Mouse (Mus musculus): ENCODE measurements around the gene Ptchd1.

Ptchd1 gene

GRCm38 (mm10) chrX:155623701-155624281, at the start of gene Ptchd1:
Gene Ptchd1 (minus strand): TSS chrX:155623814.
- peak in 1 of 2 experiments; percentile 59 for DNase-seq (ENCODE audit: low spot score in 2 of 2)

DNA sequence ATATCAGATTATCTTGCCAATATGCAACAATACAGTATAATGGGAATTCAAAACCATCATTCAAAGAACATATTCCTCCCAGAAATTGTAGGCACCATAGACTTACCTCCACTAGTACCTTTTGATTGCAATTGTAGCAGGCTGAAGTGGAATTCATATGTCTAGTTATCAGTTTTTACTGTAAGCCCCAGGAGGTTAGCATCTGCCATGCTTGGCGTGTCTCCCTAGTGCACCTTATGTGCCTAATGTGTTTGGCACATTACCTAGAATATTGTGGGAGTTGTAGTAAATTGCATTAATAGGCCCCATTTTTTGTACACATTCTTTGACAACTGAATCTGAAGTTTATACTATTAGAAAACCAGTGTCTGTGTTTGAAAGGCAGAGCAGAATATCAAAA, 34.4 kb upstream of the Ptchd1 start:
- no peak for DNase-seq (ENCODE audit: low spot score in 2 of 2)

GRCm38 (mm10) chrX:155645975-155646374, 22.4 kb upstream of the Ptchd1 start:
- DNase-seq (ENCODE audit: low spot score in 2 of 2), result no peak

DNA sequence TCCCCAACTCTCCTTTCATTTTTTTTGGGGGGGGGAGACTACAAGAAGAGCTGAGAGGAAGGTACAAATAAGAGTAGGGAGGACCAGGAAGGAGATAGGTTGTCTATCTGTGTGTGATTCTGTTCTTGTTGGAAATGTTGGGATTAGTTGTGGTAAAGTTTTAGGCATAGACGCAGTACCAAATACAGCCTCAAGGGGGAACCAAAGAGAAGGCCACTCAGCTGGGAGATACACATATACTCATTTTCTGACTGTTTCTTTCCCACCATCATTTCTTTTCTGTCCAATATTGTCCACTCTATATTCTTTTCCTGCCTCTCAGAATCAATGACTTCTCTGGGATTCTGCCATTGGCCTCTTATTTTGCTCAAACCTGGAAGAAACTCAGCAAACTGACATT, 20.4 kb upstream of the Ptchd1 start:
- no peak for DNase-seq (ENCODE audit: low spot score in 2 of 2)

DNA sequence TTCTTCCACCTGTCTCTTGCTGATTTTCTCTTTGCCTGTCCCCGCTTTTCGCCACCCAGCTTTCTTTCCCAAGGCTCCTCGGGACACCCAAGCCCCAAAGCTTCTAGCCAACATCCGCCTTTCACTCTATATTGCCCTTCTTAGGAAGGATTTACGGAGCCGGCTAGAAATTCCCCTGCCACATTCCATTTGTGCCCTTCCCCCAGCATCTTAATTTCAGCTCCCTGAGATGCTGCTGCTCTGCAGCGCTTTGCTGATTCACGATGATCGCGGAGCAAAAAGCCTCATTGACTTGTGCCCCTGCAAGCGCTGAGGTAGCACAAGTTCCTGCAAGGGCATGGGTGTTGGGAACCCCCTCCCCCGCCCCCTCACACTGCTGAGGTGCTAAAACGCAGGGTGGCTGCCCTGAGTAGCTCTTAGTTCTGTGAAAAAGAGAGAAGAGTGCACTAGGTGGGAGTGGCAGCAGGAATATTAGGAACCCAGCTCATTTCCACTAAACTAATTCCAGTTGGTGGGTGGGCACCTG, 2.1 kb upstream of the Ptchd1 start:
- DNase-seq (ENCODE audit: low spot score in 2 of 2), result no peak

GRCm38 (mm10) chrX:155624895-155625294, 1.3 kb upstream of the Ptchd1 start:
- no peak for DNase-seq (ENCODE audit: low spot score in 2 of 2)

DNA sequence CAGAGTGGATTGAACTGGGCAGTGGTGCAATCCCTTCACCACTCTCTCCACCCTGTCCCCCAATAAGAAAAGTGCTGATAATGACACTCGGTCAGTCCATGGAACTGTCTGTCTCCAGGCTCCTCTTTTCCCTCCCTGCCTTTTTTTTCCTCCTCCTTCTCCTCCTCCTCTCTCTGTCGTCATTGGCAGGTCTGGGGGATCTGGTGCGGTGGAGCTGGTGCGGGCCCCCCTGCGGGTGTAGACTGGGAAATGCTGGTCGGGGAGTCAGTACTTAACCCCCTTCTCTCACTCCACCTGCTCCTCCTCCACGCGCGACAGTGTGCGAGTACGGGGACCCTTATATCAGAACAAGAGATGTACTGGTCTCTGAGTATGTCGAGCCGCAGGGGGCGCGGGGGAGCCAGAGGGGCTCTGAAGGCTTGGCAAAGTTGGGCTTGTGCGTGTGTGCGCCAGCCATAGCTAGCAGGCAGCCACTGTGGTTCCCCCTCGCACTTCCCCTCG, 777 bp upstream of the Ptchd1 start, which contains the start of gene Gm15155:
Gene Gm15155, plus strand, starts transcription at position 401 of the 501 bp plus-strand sequence.
- peak in 1 of 2 experiments; percentile 59 for DNase-seq (ENCODE audit: low spot score in 2 of 2)

DNA sequence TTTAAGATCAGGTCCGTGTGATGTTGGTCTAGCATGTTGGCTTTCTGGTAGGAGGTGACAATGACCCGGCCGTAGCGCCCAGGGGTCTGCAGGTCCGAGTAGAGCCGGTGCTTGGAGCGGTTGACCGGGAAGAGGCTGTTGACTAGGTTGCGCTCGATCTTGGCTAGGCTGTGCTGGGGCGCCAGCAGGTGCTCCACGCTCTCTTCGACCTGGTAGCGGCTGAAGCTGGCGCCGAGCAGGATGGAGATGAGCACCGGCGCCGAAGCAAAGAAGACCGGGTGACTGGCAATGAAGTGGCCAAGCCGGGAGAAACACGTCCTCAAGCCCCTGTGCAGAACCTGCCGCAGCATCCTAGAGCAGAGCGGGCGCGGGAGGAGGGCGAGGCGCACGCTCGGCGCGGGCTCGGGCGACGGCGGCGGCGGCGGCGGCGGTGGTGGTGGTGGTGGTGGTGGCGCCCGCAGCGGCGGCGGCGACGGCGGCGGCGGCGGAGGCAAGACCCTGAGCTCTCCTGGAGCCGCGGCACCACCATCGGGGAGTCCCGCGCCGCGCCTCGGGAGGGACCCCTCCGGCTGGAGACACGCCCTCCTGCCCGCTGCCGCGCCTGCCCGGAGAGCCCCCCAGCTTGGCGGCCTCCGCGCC, 534 bp downstream of the Ptchd1 start:
- no peak for DNase-seq (ENCODE audit: low spot score in 2 of 2)

DNA sequence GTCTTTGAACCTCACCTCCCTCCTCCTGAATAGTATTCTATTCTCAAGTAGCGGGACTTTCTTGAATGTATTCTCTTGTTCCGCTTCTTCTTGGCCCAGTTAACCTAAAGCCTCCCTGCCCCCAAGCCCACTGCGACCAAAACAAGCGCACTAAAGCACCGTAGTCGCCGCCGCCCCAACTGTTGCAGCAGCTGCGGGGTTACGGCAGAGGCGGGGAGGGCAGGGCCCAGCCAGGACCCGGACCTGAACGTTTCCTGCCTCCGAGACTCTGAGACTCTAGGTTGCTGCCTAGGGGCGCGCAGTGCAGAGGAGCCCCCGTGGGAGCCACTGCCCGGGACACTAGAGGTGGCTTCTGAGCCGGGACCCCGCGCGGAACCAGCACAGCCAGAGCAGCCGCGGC, 1.1 kb downstream of the Ptchd1 start:
- DNase-seq (ENCODE audit: low spot score in 2 of 2), result peak in 1 of 2 experiments; percentile 57

- no peak for DNase-seq (ENCODE audit: low spot score in 2 of 2)
Measured at GRCm38 (mm10) chrX:155601196-155601595, 22.4 kb downstream of the Ptchd1 start.

DNA sequence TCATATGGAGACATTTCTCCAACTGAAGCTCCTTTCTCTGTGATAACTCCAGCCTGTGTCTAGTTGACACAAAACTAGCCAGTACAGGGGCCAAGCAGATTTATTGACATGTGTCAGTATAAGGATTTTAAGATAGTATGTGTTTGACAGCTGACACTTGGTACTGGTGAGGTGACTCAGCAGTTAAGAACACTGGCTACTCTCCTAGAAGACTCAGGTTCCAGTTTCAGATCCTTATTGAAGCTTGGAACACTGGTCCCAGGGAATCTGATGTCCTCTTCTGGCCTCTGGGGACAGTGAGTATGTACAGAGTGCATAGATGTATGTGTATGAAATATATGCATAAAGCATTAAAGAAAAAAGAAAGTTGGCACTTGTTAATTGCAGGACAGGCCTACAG, 27.2 kb downstream of the Ptchd1 start:
- DNase-seq (ENCODE audit: low spot score in 2 of 2), result no peak

GRCm38 (mm10) chrX:155594685-155595084, 28.9 kb downstream of the Ptchd1 start:
- DNase-seq (ENCODE audit: low spot score in 2 of 2), result no peak

- no peak for DNase-seq (ENCODE audit: low spot score in 2 of 2)
Measured at GRCm38 (mm10) chrX:155592467-155592866, 31.1 kb downstream of the Ptchd1 start.

GRCm38 (mm10) chrX:155591490-155591889, 32.1 kb downstream of the Ptchd1 start:
- DNase-seq (ENCODE audit: low spot score in 2 of 2), result no peak

DNA sequence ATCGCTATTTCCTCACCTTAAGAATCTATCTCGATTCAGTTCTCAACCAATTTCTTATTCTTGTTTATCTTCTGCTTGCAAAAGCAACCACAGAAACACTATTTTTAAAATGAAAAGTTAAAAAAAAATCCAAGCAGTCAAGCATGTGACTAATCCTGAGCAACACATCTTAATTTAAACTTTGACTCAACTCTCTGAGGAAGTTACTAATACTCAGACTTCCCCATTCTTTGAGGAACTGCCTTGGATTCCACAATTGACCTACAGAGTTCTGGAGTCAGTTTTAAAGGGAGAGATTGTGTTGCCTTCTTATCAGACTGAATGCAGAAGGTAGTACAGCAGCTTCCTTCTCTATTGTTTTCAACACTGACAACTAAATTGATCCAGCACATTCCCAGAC, 39.0 kb downstream of the Ptchd1 start:
- no peak for DNase-seq (ENCODE audit: low spot score in 2 of 2)

GRCm38 (mm10) chrX:155579791-155580190, 43.8 kb downstream of the Ptchd1 start:
- no peak for DNase-seq (ENCODE audit: low spot score in 2 of 2)

- DNase-seq (ENCODE audit: low spot score in 2 of 2), result no peak
Measured at GRCm38 (mm10) chrX:155572396-155572795, 51.2 kb downstream of the Ptchd1 start.

GRCm38 (mm10) chrX:155543780-155544179, 79.8 kb downstream of the Ptchd1 start:
- DNase-seq (ENCODE audit: low spot score in 2 of 2), result no peak
